Mouse (Mus musculus): Measurements from ENCODE around the gene Olfr507.

GRCm38 (mm10) chr7:108662419-108662818, 40.8 kb downstream of the Olfr507 start:
- TF ChIP-seq POLR2A (IDR thresholded peaks at IDR 0.05; ENCODE audit: insufficient read depth, low read length) (no peak), CTCF (IDR thresholded peaks at IDR 0.05; ENCODE audit: low read depth, low read length) (no peak)

All from ES-Bruce4 (cell line).